Mouse (Mus musculus): Measurements from ENCODE around the gene D1Pas1. TPM values are rescaled to one million over a fixed set of nuclear protein-coding genes. Genes with fewer than 3 reads are reported as not detected.

Gene D1Pas1
- polyA plus RNA-seq, 1 experiment from 2014 or later: 0.10 TPM

GRCm38 (mm10) chr1:186959380-186959779 lies 7.8 kb upstream of the D1Pas1 start:
- no peak overlapping the region for H3K4me2 ChIP-seq (replicated peaks)
- ATAC-seq (ENCODE audit: low FRiP score): no peak
- no peak overlapping the region for H3K9ac ChIP-seq
- peaks cover 5% of the 10 kb centered on the region; the same call in 1 of the 2 replicates for H3K4me1 ChIP-seq
- no peaks in the 10 kb centered on the region for H3K9me3 ChIP-seq (replicated peaks)
- no peaks in the 10 kb centered on the region for H3K36me3 ChIP-seq
- H3K27ac ChIP-seq: no peak overlapping the region
- 60% methylated on average over 4 of the region's 4 CpGs for WGBS
- no peaks in the 10 kb centered on the region for H3K27me3 ChIP-seq
- H3K4me3 ChIP-seq: no peak overlapping the region

- Histone ChIP-seq H3K9ac (no peak overlapping the region), H3K4me3 (no peak overlapping the region), H3K27ac (no peak overlapping the region), H3K4me1 (no peaks in the 10 kb centered on the region), H3K9me3 (replicated peaks) (peaks cover 25% of the 10 kb centered on the region), H3K27me3 (no peaks in the 10 kb centered on the region), H3K36me3 (no peaks in the 10 kb centered on the region), H3K4me2 (replicated peaks) (no peak overlapping the region)
- 72% methylated on average over 4 of the region's 4 CpGs for WGBS
- ATAC-seq (ENCODE audit: low FRiP score): no peak
These were observed 2.9 kb upstream of the D1Pas1 start for GRCm38 (mm10) chr1:186964143-186964875.

GRCm38 (mm10) chr1:186967926-186968325 lies 710 bp downstream of the D1Pas1 start:
- H3K36me3 ChIP-seq: no peaks in the 10 kb centered on the region
- H3K4me1 ChIP-seq: no peaks in the 10 kb centered on the region
- no peak overlapping the region for H3K27ac ChIP-seq
- peaks cover 25% of the 10 kb centered on the region for H3K9me3 ChIP-seq (replicated peaks)
- no peak for ATAC-seq (ENCODE audit: low FRiP score)
- H3K4me3 ChIP-seq: no peak overlapping the region
- no peaks in the 10 kb centered on the region for H3K27me3 ChIP-seq
- no peak overlapping the region for H3K4me2 ChIP-seq (replicated peaks)
- H3K9ac ChIP-seq: no peak overlapping the region
- WGBS: 90% methylated on average over 34 of the region's 34 CpGs

- no peak for ATAC-seq (ENCODE audit: low FRiP score)
- H3K27me3 ChIP-seq: no peaks in the 10 kb centered on the region
- no peaks in the 10 kb centered on the region for H3K36me3 ChIP-seq
- H3K4me1 ChIP-seq: peaks cover 14% of the 10 kb centered on the region
- H3K27ac ChIP-seq: no peak overlapping the region
- H3K4me2 ChIP-seq (replicated peaks): no peak overlapping the region
- H3K9me3 ChIP-seq (replicated peaks): no peaks in the 10 kb centered on the region
- no peak overlapping the region for H3K9ac ChIP-seq
- 62% methylated on average over 4 of the region's 4 CpGs for WGBS
- H3K4me3 ChIP-seq: no peak overlapping the region
These were observed 9.8 kb downstream of the D1Pas1 start for GRCm38 (mm10) chr1:186976937-186977540.

GRCm38 (mm10) chr1:186977801-186978200 lies 10.6 kb downstream of the D1Pas1 start:
- Histone ChIP-seq H3K27me3 (no peaks in the 10 kb centered on the region), H3K9ac (no peak overlapping the region), H3K27ac (no peak overlapping the region), H3K4me3 (no peak overlapping the region), H3K36me3 (no peaks in the 10 kb centered on the region), H3K4me2 (replicated peaks) (no peak overlapping the region), H3K4me1 (peaks cover 14% of the 10 kb centered on the region), H3K9me3 (replicated peaks) (no peaks in the 10 kb centered on the region)
- ATAC-seq (ENCODE audit: low FRiP score): no peak
- WGBS: 93% methylated on average over 2 of the region's 2 CpGs

- Histone ChIP-seq H3K4me1 (peaks cover 14% of the 10 kb centered on the region), H3K4me3 (no peak overlapping the region), H3K4me2 (replicated peaks) (no peak overlapping the region), H3K9me3 (replicated peaks) (no peaks in the 10 kb centered on the region), H3K36me3 (no peaks in the 10 kb centered on the region), H3K27ac (no peak overlapping the region), H3K9ac (no peak overlapping the region), H3K27me3 (no peaks in the 10 kb centered on the region)
- WGBS: 67% methylated on average over 8 of the region's 8 CpGs
- no peak for ATAC-seq (ENCODE audit: low FRiP score)
These were observed 12.2 kb downstream of the D1Pas1 start for GRCm38 (mm10) chr1:186979465-186979864.

- 61% methylated on average over 9 of the region's 9 CpGs for WGBS
- Histone ChIP-seq H3K36me3 (no peaks in the 10 kb centered on the region), H3K4me2 (replicated peaks) (no peak overlapping the region), H3K27ac (no peak overlapping the region), H3K9ac (no peak overlapping the region), H3K9me3 (replicated peaks) (no peaks in the 10 kb centered on the region), H3K27me3 (peaks cover 2% of the 10 kb centered on the region; the same call in 1 of the 2 replicates), H3K4me3 (no peak overlapping the region), H3K4me1 (peaks cover 14% of the 10 kb centered on the region)
- no peak for ATAC-seq (ENCODE audit: low FRiP score)
These were observed 13.3 kb downstream of the D1Pas1 start for GRCm38 (mm10) chr1:186980503-186980902.

- Histone ChIP-seq H3K9ac (no peak overlapping the region), H3K27ac (no peak overlapping the region), H3K4me2 (replicated peaks) (no peak overlapping the region), H3K36me3 (no peaks in the 10 kb centered on the region), H3K9me3 (replicated peaks) (no peaks in the 10 kb centered on the region), H3K27me3 (peaks cover 2% of the 10 kb centered on the region; the same call in 1 of the 2 replicates), H3K4me3 (no peak overlapping the region), H3K4me1 (peaks cover 8% of the 10 kb centered on the region)
- ATAC-seq (ENCODE audit: low FRiP score): no peak
- 88% methylated on average over 11 of the region's 11 CpGs for WGBS
These were observed 17.9 kb downstream of the D1Pas1 start for GRCm38 (mm10) chr1:186985131-186985530.

GRCm38 (mm10) chr1:186986086-186986485 lies 18.9 kb downstream of the D1Pas1 start:
- H3K4me2 ChIP-seq (replicated peaks): no peak overlapping the region
- no peaks in the 10 kb centered on the region for H3K36me3 ChIP-seq
- no peak overlapping the region for H3K27ac ChIP-seq
- H3K9me3 ChIP-seq (replicated peaks): no peaks in the 10 kb centered on the region
- peaks cover 2% of the 10 kb centered on the region; the same call in 1 of the 2 replicates for H3K27me3 ChIP-seq
- 70% methylated on average over 9 of the region's 9 CpGs for whole genome bisulfite sequencing
- ATAC-seq (ENCODE audit: low FRiP score): no peak
- H3K4me1 ChIP-seq: 0 out of 2 replicates have a peak, but pooled peaks cover 2% of the 10 kb centered on the region
- no peak overlapping the region for H3K9ac ChIP-seq
- H3K4me3 ChIP-seq: no peak overlapping the region

- Histone ChIP-seq H3K4me1 (peaks cover 4% of the 10 kb centered on the region; the same call in 1 of the 2 replicates), H3K36me3 (no peaks in the 10 kb centered on the region), H3K27ac (no peak overlapping the region), H3K27me3 (peaks cover 2% of the 10 kb centered on the region; the same call in 1 of the 2 replicates), H3K9me3 (replicated peaks) (no peaks in the 10 kb centered on the region), H3K4me2 (replicated peaks) (no peak overlapping the region), H3K4me3 (no peak overlapping the region), H3K9ac (no peak overlapping the region)
- 81% methylated on average over 8 of the region's 8 CpGs for WGBS
- ATAC-seq (ENCODE audit: low FRiP score): no peak
These were observed 19.3 kb downstream of the D1Pas1 start for GRCm38 (mm10) chr1:186986506-186986905.

GRCm38 (mm10) chr1:186988281-186988682 lies 21.1 kb downstream of the D1Pas1 start:
- no peak overlapping the region for H3K27ac ChIP-seq
- no peaks in the 10 kb centered on the region for H3K36me3 ChIP-seq
- WGBS: 45% methylated on average over 9 of the region's 9 CpGs
- H3K9me3 ChIP-seq (replicated peaks): 0 out of 2 replicates have a peak, but pooled peaks cover 6% of the 10 kb centered on the region
- H3K4me3 ChIP-seq: no peak overlapping the region
- no peak overlapping the region for H3K4me2 ChIP-seq (replicated peaks)
- peaks cover 5% of the 10 kb centered on the region; the same call in 1 of the 2 replicates for H3K4me1 ChIP-seq
- no peak; the same call in 1 of the 2 replicates for ATAC-seq (ENCODE audit: low FRiP score)
- peaks cover 2% of the 10 kb centered on the region; the same call in 1 of the 2 replicates for H3K27me3 ChIP-seq
- no peak overlapping the region for H3K9ac ChIP-seq

GRCm38 (mm10) chr1:186988822-186989221 lies 21.6 kb downstream of the D1Pas1 start:
- Histone ChIP-seq H3K27ac (no peak overlapping the region), H3K9me3 (replicated peaks) (0 out of 2 replicates have a peak, but pooled peaks cover 6% of the 10 kb centered on the region), H3K4me3 (no peak overlapping the region), H3K27me3 (peaks cover 2% of the 10 kb centered on the region; the same call in 1 of the 2 replicates), H3K36me3 (no peaks in the 10 kb centered on the region), H3K4me1 (peaks cover 5% of the 10 kb centered on the region; the same call in 1 of the 2 replicates), H3K4me2 (replicated peaks) (no peak overlapping the region), H3K9ac (no peak overlapping the region)
- no peak for ATAC-seq (ENCODE audit: low FRiP score)
- WGBS: 81% methylated on average over 4 of the region's 4 CpGs
